Mouse (Mus musculus): ENCODE results near the gene Il6ra.

GRCm38 (mm10) chr3:89896571-89896970, 16.4 kb downstream of the Il6ra start:
- TF ChIP-seq CTCF (IDR thresholded peaks at IDR 0.05; ENCODE audit: low read depth) = no peak
- TF ChIP-seq EP300 (IDR thresholded peaks at IDR 0.05; ENCODE audit: low read depth) = no peak
